Mouse (Mus musculus) naive thymus-derived CD4-positive, alpha-beta T cell, adult 2 months (primary cell): ENCODE data around the gene Flot1.

ENCODE experiments used
- DNase-seq: peaks from one replicate; pipeline ENCODE4 v3.0.0-alpha.2; 2011; ENCODE audit warnings: low read depth

Gene Flot1

DNA sequence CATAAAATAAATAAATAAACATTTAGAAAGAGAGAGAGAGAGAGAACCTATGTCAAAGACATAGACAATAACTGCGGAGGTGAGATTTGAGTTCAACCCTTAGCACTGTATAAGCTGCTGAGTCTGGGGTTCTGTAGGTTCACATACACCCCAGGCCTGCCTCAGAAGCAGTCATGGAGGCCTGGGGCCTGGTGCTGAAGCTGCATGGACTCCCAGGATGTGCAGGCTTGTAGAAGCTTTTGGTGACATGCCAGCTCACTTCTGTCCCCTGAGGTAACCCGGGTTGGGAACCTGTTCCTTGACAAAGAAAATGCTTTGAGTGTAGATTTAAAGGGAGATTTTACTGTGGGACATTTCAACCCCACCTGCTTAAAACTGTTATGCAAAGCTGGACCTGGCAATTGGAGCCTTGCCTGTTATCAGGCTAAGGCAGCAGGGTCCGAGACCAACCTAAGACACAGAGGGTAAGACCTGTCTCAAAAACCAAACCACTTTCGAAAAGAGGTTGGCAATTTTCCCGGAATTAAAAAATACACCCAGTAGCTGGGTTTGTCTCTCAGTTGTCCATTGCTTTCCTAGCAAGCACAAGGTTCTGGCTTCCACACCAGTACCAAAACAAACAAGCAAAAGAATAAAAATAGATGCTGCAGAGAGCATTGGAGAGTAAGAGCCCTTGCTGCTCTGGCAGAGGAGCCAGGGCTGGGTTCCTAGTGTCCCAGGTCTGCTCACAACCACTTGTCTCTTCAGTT lies 12.0 kb upstream of the Flot1 start:
- no peak for DNase-seq

- DNase-seq = no peak
Measured at GRCm38 (mm10) chr17:35812307-35812706, 10.7 kb upstream of the Flot1 start.

- DNase-seq = no peak
Measured at GRCm38 (mm10) chr17:35812736-35813135, 10.3 kb upstream of the Flot1 start.

GRCm38 (mm10) chr17:35813245-35813647 lies 9.8 kb upstream of the Flot1 start:
- no peak for DNase-seq

DNA sequence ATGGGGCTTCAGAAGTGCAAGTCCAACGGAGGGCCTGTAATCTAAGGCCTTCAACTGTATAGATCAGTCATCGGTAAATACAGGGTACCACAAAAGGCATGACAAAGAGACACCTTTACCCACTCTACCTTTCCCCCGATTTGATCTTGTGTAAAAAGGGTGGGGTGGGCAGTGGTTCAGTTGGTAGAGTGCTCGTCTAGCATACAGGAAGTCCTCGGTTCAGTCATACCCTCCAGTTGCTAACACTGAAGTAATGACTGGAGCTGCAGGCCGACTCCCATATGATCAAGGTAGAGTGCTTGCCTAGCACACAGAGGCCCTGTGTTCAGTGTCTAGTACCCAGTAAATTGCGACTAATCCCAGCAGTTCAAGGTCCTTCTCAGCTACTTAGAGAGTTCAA lies 9.4 kb upstream of the Flot1 start:
- peak; percentile 61 for DNase-seq

- DNase-seq = no peak
Measured at GRCm38 (mm10) chr17:35814678-35815077, 8.4 kb upstream of the Flot1 start.

DNA sequence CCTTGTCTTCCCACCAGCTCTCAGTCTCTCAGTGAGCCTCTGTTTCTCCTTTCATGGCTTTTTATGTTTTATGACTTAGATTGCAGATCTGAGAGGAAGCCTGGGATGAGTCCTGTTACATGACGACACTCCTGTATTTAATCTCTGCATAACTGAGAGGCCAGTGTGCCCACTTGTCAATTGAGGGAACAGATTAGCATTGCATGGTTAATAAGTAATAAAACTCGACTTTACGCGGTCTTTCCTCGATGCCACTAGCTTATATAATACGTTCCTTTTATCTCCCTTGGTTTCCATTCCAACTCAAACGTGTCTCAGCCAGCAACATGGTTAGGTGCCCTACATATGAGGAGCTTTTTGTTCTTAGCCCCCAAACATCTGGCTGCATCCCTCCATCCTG lies 7.2 kb upstream of the Flot1 start:
- no peak for DNase-seq

GRCm38 (mm10) chr17:35816686-35817085 lies 6.3 kb upstream of the Flot1 start:
- no peak for DNase-seq

- DNase-seq = no peak
Measured at GRCm38 (mm10) chr17:35817226-35817625, 5.8 kb upstream of the Flot1 start.

GRCm38 (mm10) chr17:35820111-35820510 lies 2.9 kb upstream of the Flot1 start:
- no peak for DNase-seq

DNA sequence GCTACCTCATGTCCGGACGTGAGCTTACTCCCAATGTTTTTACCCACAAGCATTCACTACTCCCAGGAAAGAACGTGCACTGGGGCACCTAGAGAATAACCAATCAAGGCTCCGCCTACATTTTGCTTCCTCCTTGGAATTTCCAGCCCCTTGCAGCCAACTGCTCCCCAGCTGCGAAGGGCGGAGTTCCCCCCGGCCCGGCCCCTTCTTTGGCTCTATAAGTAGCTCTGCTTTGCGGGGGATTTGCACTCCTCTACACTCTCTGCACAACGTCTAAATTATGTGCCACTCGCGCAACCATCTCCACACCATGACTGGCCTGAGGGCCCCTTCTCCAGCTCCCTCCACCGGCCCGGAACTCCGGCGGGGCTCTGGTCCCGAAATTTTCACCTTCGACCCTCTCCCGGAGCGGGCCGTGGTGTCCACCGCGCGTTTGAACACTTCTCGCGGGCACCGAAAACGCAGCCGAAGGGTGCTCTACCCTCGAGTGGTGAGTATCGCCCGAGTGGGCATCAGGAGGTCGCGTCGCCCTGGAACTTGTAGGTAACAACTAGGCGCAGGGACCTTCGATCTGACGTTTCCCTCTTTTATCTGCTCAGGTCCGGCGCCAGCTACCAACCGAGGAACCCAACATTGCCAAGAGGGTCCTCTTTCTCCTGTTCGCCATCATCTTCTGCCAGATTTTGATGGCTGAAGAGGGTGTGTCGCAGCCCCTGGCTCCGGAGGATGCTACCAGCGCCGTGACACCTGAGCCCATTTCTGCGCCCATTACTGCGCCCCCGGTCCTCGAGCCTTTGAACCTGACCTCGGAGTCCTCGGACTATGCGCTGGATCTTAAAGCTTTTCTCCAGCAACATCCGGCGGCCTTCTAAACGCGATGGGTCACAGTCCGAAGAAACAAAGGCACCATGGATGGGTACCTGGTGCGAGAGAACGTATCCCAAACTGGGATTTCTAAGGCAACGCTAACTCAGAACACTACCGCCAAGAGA lies 1.3 kb upstream of the Flot1 start, which contains the start of gene Ier3:
Ier3 (plus strand) TSS at position 246 of the 992 bp plus-strand sequence.
- DNase-seq = peak; percentile 48

DNA sequence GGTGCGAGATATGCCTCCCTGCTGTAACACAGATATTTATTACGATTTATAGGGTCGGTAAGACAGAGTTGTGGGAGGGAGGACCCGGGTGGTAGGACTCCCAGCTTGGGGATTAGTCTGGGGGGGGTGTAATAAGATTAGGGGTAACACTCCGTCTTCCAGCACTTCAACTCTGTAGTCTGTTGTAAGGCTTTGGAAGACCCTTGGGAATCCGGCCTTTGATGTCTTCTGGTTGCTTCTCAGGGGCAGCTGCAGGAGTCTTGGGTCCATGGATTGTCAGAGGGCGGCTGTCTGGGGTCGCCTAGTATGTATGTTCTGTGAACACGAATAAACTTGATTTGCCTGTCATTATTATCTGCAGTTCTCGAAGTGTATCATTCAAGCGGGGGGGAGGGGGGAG lies 466 bp upstream of the Flot1 start:
- DNase-seq = no peak

GRCm38 (mm10) chr17:35824402-35824801 lies 1.4 kb downstream of the Flot1 start:
- DNase-seq = no peak

DNA sequence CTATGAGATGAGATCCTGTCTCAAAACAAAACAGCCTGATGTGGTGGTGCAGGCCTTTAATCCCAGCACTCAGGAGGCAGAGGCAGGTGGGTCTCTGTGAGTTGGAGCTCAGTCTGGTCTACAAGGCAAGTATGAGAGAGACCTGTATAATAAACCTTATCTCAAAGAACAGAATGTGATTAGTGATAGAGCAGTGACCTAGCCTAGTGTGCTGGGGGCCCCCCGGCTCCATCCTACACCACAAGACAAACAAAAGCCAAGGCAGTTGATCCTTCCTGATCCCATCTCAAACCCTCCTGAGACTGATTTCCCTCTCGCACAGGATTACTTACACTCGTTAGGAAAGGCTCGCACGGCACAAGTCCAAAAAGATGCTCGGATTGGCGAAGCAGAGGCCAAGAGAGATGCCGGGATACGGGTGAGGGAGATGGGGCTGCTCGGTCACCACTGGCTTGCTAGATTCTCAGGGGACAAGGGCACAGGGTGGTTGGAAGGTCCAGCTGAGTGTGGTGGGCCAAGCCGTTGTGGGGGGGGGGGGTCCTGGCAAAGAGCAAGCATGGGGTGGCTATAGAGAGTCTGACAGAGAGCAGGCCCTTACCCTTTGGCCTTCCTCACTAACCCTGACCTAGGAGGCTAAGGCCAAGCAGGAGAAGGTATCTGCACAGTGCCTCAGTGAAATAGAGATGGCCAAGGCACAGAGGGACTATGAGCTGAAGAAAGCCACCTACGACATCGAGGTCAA lies 2.2 kb downstream of the Flot1 start:
- no peak for DNase-seq

GRCm38 (mm10) chr17:35829737-35830136 lies 6.7 kb downstream of the Flot1 start:
- DNase-seq = peak; percentile 92

GRCm38 (mm10) chr17:35832400-35833238 lies 9.6 kb downstream of the Flot1 start:
- no peak for DNase-seq

DNA sequence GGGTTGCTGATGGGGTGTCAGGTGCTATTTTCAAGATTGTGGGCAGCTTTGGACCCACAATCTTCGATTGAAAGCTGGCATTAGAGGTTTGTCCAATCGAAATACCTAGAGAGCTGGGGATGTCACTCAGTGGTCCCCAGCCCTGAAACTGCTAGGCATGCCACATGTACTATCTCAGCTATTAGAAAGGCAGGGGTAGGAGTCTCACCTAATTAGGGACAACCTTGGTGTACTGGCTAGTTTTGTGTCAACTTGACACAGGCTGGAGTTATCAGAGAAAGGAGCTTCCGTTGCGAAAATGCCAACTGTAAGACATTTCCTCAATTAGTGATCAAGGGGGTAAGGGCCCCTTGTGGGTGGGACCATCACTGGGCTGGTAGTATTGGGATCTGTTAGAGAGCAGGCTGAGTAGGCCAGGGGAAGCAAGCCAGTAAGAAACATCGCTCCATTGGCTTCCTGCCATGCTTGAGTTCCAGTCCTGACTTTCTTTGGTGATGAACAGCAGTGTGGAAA lies 10.3 kb downstream of the Flot1 start:
- DNase-seq = no peak

GRCm38 (mm10) chr17:35833894-35834293 lies 10.9 kb downstream of the Flot1 start:
- DNase-seq = no peak

DNA sequence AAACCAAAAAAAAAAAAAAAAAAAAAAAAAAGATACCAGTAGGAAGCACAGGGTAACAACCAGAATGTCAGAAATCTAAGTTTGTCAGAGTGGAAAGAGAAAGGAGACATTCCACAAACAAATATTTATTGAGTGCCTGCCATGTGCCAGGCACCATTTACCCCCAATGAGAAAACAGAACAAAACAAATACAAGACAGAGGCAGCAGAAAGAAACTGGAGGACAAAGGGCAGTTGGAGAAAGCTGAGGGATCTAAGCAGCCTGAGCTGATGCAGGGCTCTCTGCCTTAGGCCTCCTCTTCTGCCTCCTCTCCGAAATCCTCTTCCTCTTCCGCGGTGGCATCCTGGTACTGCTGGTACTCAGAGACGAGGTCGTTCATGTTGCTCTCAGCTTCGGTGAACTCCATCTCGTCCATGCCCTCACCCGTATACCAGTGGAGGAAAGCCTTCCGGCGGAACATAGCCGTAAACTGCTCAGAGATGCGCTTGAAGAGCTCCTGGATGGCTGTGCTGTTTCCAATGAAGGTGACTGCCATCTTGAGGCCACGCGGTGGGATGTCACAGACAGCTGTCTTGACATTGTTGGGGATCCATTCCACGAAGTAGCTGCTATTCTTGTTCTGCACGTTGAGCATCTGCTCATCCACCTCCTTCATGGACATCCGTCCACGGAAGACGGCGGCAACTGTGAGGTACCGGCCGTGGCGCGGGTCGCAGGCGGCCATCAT lies 11.8 kb downstream of the Flot1 start:
- DNase-seq = peak; percentile 40

- DNase-seq = no peak
Measured at GRCm38 (mm10) chr17:35835424-35836140, 12.6 kb downstream of the Flot1 start.
